Mouse (Mus musculus): Measurements from ENCODE around the gene Gins2. TPM values are rescaled to one million over a fixed set of nuclear protein-coding genes. Genes with fewer than 3 reads are reported as not detected.

The Gins2 gene
- total and polyA plus RNA-seq, 3 experiments = 39.6 to 150 (median 49.3) TPM

GRCm38 (mm10) chr8:120556198-120556892 lies 32.8 kb downstream of the Gins2 start:
- Histone ChIP-seq H3K4me3 (ENCODE audit: control insufficient read depth in 1 of 2, insufficient read depth in 1 of 2, low read depth in 2 of 2, low read length in 2 of 2) (no peak overlapping the region), H3K9me3 (replicated peaks; ENCODE audit: insufficient read depth, low read length) (no peaks in the 10 kb centered on the region), H3K36me3 (ENCODE audit: control insufficient read depth in 1 of 2, insufficient read depth in 2 of 2, low read length in 2 of 2) (no peaks in the 10 kb centered on the region; a peak in 3 of 4 replicates), H3K27ac (ENCODE audit: control insufficient read depth, low read depth, low read length) (no peak overlapping the region), H3K79me2 (ENCODE audit: control insufficient read depth, insufficient read depth, low read length, poor library complexity) (peaks cover 80% of the 10 kb centered on the region), H3K4me1 (ENCODE audit: control insufficient read depth in 1 of 2, insufficient read depth in 2 of 2, low read length in 2 of 2) (peaks cover 0 to 3% of the 10 kb centered on the region in 2 experiments; a peak in 1 of 4 replicates), H3K9ac (ENCODE audit: control insufficient read depth, low read depth, low read length, poor library complexity, severe bottlenecking) (no peak overlapping the region), H3K27me3 (ENCODE audit: control insufficient read depth in 1 of 2, insufficient read depth in 2 of 2, low read length in 2 of 2) (no peaks in the 10 kb centered on the region)
- no peak for DNase-seq (ENCODE audit: low read depth, low spot score)
- TF ChIP-seq USF1 (IDR thresholded peaks at IDR 0.05; ENCODE audit: low read depth, low read length) (no peak), POLR2A (IDR thresholded peaks at IDR 0.05; ENCODE audit: control insufficient read depth in 1 of 2, insufficient read depth in 1 of 2, low read depth in 1 of 2, low read length in 2 of 2, poor library complexity in 1 of 2) (no peak), SMC3 (IDR thresholded peaks at IDR 0.05; ENCODE audit: low read depth, low read length) (no peak), TCF12 (IDR thresholded peaks at IDR 0.05; ENCODE audit: low read depth, low read length) (no peak), ZC3H11A (IDR thresholded peaks at IDR 0.05; ENCODE audit: low read depth, low read length) (no peak), POLR2AphosphoS2 (IDR thresholded peaks at IDR 0.05; ENCODE audit: low read length) (no peak), E2F4 (IDR thresholded peaks at IDR 0.05; ENCODE audit: borderline replicate concordance, low read depth, low read length) (no peak), RCOR1 (IDR thresholded peaks at IDR 0.05; ENCODE audit: low read depth, low read length) (no peak), KAT2A (conservative IDR thresholded peaks at IDR 0.05; ENCODE audit: low read depth, low read length) (no peak)

- H3K4me1 ChIP-seq (ENCODE audit: control insufficient read depth in 1 of 2, insufficient read depth in 2 of 2, low read length in 2 of 2) = no peaks in the 10 kb centered on the region
Observed at GRCm38 (mm10) chr8:120554466-120555039, 34.6 kb downstream of the Gins2 start.

GRCm38 (mm10) chr8:120553441-120554123 lies 35.5 kb downstream of the Gins2 start:
- no peak for DNase-seq (ENCODE audit: low read depth, low spot score)
- H3K36me3 ChIP-seq (ENCODE audit: control insufficient read depth in 1 of 2, insufficient read depth in 2 of 2, low read length in 2 of 2) = no peaks in the 10 kb centered on the region; a peak in 2 of 4 replicates
- no peaks in the 10 kb centered on the region for H3K9me3 ChIP-seq (replicated peaks; ENCODE audit: insufficient read depth, low read length)
- no peak overlapping the region for H3K27ac ChIP-seq (ENCODE audit: control insufficient read depth, low read depth, low read length)
- TF ChIP-seq RAD21 (IDR thresholded peaks at IDR 0.05; ENCODE audit: low read depth, low read length) = no peak
- TF ChIP-seq ZMIZ1 (IDR thresholded peaks at IDR 0.05; ENCODE audit: low read depth, low read length) = no peak
- no peak for TF ChIP-seq CHD2 (IDR thresholded peaks at IDR 0.05; ENCODE audit: low read length)
- TF ChIP-seq BHLHE40 (IDR thresholded peaks at IDR 0.05; ENCODE audit: borderline replicate concordance, low read depth, low read length) = no peak
- no peak for TF ChIP-seq POLR2AphosphoS2 (IDR thresholded peaks at IDR 0.05; ENCODE audit: low read length)
- TF ChIP-seq EP300 (IDR thresholded peaks at IDR 0.05; ENCODE audit: low read depth in 1 of 2, low read length in 2 of 2) = no peak
- 0 out of 2 replicates have a peak, but pooled peaks have one; percentile 58 for TF ChIP-seq POLR2AphosphoS5 (IDR thresholded peaks at IDR 0.05; ENCODE audit: borderline replicate concordance, low read depth, low read length)
- no peak for TF ChIP-seq SIN3A (IDR thresholded peaks at IDR 0.05; ENCODE audit: low read length)
- H3K9ac ChIP-seq (ENCODE audit: control insufficient read depth, low read depth, low read length, poor library complexity, severe bottlenecking) = no peak overlapping the region
- H3K4me3 ChIP-seq (ENCODE audit: control insufficient read depth in 1 of 2, insufficient read depth in 1 of 2, low read depth in 2 of 2, low read length in 2 of 2) = no peak overlapping the region
- H3K4me1 ChIP-seq (ENCODE audit: control insufficient read depth in 1 of 2, insufficient read depth in 2 of 2, low read length in 2 of 2) = no peaks in the 10 kb centered on the region
- no peaks in the 10 kb centered on the region for H3K27me3 ChIP-seq (ENCODE audit: control insufficient read depth in 1 of 2, insufficient read depth in 2 of 2, low read length in 2 of 2)
- H3K79me2 ChIP-seq (ENCODE audit: control insufficient read depth, insufficient read depth, low read length, poor library complexity) = peaks cover 93% of the 10 kb centered on the region

More at GRCm38 (mm10) chr8:120554466-120555039, 34.6 kb downstream of the Gins2 start:
- no peak for TF ChIP-seq NRF1 (IDR thresholded peaks at IDR 0.05; ENCODE audit: insufficient read depth, low read depth, low read length, poor library complexity, severe bottlenecking)
- no peak for TF ChIP-seq TBP (IDR thresholded peaks at IDR 0.05; ENCODE audit: low read depth, low read length)
- TF ChIP-seq CHD2 (IDR thresholded peaks at IDR 0.05; ENCODE audit: low read length) = no peak
- TF ChIP-seq BHLHE40 (IDR thresholded peaks at IDR 0.05; ENCODE audit: borderline replicate concordance, low read depth, low read length) = no peak
- TF ChIP-seq ZC3H11A (IDR thresholded peaks at IDR 0.05; ENCODE audit: low read depth, low read length) = no peak
- Histone ChIP-seq H3K9ac (ENCODE audit: control insufficient read depth, low read depth, low read length, poor library complexity, severe bottlenecking) (no peak overlapping the region), H3K79me2 (ENCODE audit: control insufficient read depth, insufficient read depth, low read length, poor library complexity) (peaks cover 94% of the 10 kb centered on the region), H3K9me3 (replicated peaks; ENCODE audit: insufficient read depth, low read length) (no peaks in the 10 kb centered on the region), H3K27me3 (ENCODE audit: control insufficient read depth in 1 of 2, insufficient read depth in 2 of 2, low read length in 2 of 2) (no peaks in the 10 kb centered on the region), H3K4me3 (ENCODE audit: control insufficient read depth in 1 of 2, insufficient read depth in 1 of 2, low read depth in 2 of 2, low read length in 2 of 2) (no peak overlapping the region), H3K36me3 (ENCODE audit: control insufficient read depth in 1 of 2, insufficient read depth in 2 of 2, low read length in 2 of 2) (no peaks in the 10 kb centered on the region; a peak in 3 of 4 replicates), H3K27ac (ENCODE audit: control insufficient read depth, low read depth, low read length) (no peak overlapping the region)
- no peak for DNase-seq (ENCODE audit: low read depth, low spot score)
